Mouse (Mus musculus) forebrain, embryonic 16.5 days (tissue): ENCODE results near the gene Coq7. TPM values are rescaled to one million over a fixed set of nuclear protein-coding genes. Genes with fewer than 3 reads are reported as not detected.

Experiments
- ATAC-seq: fragments of 200-750 bp; cut with Nextera tagmentation; 2 replicates; pipeline ENCODE4 v1.8.0; 2017; ENCODE audit warnings: mild to moderate bottlenecking, moderate library complexity
- H3K27ac ChIP-seq: fragments of 300-500 bp; sonication (generic); 2 replicates; pipeline ENCODE4 v1.5.1; 2014; ENCODE audit warnings: low read length, control low read depth
- H3K27me3 ChIP-seq: fragments of 300-500 bp; sonication (generic); replicated peaks from 2 replicates; pipeline ENCODE4 v1.6.1; 2014; ENCODE audit warnings: low read length; ENCODE audit not compliant: control insufficient read depth, insufficient read depth
- H3K36me3 ChIP-seq: fragments of 300-500 bp; sonication (generic); 2 replicates; pipeline ENCODE4 v1.6.1; 2014; ENCODE audit not compliant: control insufficient read depth, insufficient read depth
- H3K4me1 ChIP-seq: fragments of 300-500 bp; sonication (generic); replicated peaks from 2 replicates; pipeline ENCODE4 v1.6.1; 2014; ENCODE audit warnings: low read length; ENCODE audit not compliant: control insufficient read depth, insufficient read depth
- H3K4me2 ChIP-seq: fragments of 300-500 bp; sonication (generic); 2 replicates; pipeline ENCODE4 v1.6.1; 2014; ENCODE audit warnings: mild to moderate bottlenecking, low read length, control low read depth
- H3K4me3 ChIP-seq: fragments of 300-500 bp; sonication (generic); replicated peaks from 2 replicates; pipeline ENCODE4 v1.5.1; 2014; ENCODE audit warnings: mild to moderate bottlenecking, low read length, control low read depth
- H3K9ac ChIP-seq: fragments of 300-500 bp; sonication (generic); replicated peaks from 2 replicates; pipeline ENCODE4 v1.6.1; 2014; ENCODE audit warnings: low read depth, low read length, control low read depth
- H3K9me3 ChIP-seq: fragments of 300-500 bp; sonication (generic); 2 replicates; pipeline ENCODE4 v1.6.1; 2016; ENCODE audit warnings: low read length; ENCODE audit not compliant: control insufficient read depth
- WGBS: fragments of 180-500 bp; shearing (Covaris S2); extraction: QIAGEN DNeasy Blood & Tissue Kit; methylation state at CpG from one replicate; pipeline ENCODE4 v1.1.7; 2014; 5-methylcytosine and 5-hydroxymethylcytosine counted together
- polyA plus RNA-seq: library from polyadenylated mRNA; unstranded; fragments of >200 nt; fragmentation: Nextera tagmentation; extraction: Ambion mirVana; gene quantifications from 2 replicates; pipeline ENCODE4 v1.2.1, GENCODE M21; 2015

Gene Coq7
- polyA plus RNA-seq, 1 experiment from 2014 or later = 78.2 TPM

- Histone ChIP-seq H3K4me1 (peaks cover 10% of the 10 kb centered on the region; the same call in 1 of the 2 replicates), H3K9me3 (no peaks in the 10 kb centered on the region), H3K27me3 (peaks cover 46% of the 10 kb centered on the region), H3K27ac (no peak overlapping the region), H3K4me3 (no peak overlapping the region), H3K4me2 (no peak overlapping the region), H3K36me3 (no peaks in the 10 kb centered on the region), H3K9ac (no peak overlapping the region)
- no peak for ATAC-seq
- 17% methylated on average over 57 of the region's 57 CpGs for WGBS
Observed at GRCm38 (mm10) chr7:118489706-118490665, 43.2 kb downstream of the Coq7 start.

- Histone ChIP-seq H3K27me3 (peaks cover 39% of the 10 kb centered on the region), H3K9me3 (no peaks in the 10 kb centered on the region), H3K4me2 (no peak overlapping the region), H3K27ac (no peak overlapping the region), H3K4me1 (peaks cover 10% of the 10 kb centered on the region; the same call in 1 of the 2 replicates), H3K9ac (no peak overlapping the region), H3K36me3 (no peaks in the 10 kb centered on the region), H3K4me3 (no peak overlapping the region)
- ATAC-seq = no peak
- WGBS = 24% methylated on average over 8 of the region's 8 CpGs
Observed at GRCm38 (mm10) chr7:118488060-118488664, 45.0 kb downstream of the Coq7 start.

- peaks cover 10% of the 10 kb centered on the region; the same call in 1 of the 2 replicates for H3K4me1 ChIP-seq
- H3K9me3 ChIP-seq = no peaks in the 10 kb centered on the region
- peaks cover 31% of the 10 kb centered on the region for H3K27me3 ChIP-seq
- WGBS = 65% methylated on average over 5 of the region's 5 CpGs
- H3K27ac ChIP-seq = no peak overlapping the region
- ATAC-seq = no peak
- no peak overlapping the region for H3K9ac ChIP-seq
- no peak overlapping the region for H3K4me2 ChIP-seq
- no peaks in the 10 kb centered on the region for H3K36me3 ChIP-seq
- no peak overlapping the region for H3K4me3 ChIP-seq
Observed at GRCm38 (mm10) chr7:118486917-118487316, 46.2 kb downstream of the Coq7 start.

- peaks cover 5% of the 10 kb centered on the region; the same call in 1 of the 2 replicates for H3K27me3 ChIP-seq
- no peaks in the 10 kb centered on the region for H3K4me1 ChIP-seq
- 94% methylated on average over 1 of the region's 1 CpGs for WGBS
- no peak overlapping the region for H3K9ac ChIP-seq
- H3K27ac ChIP-seq = no peak overlapping the region
- no peak overlapping the region for H3K4me2 ChIP-seq
- H3K36me3 ChIP-seq = no peaks in the 10 kb centered on the region
- ATAC-seq = no peak
- H3K9me3 ChIP-seq = no peaks in the 10 kb centered on the region
- no peak overlapping the region for H3K4me3 ChIP-seq
Observed at GRCm38 (mm10) chr7:118483996-118484395, 49.2 kb downstream of the Coq7 start.

- H3K4me1 ChIP-seq = no peaks in the 10 kb centered on the region
- no peak overlapping the region for H3K4me3 ChIP-seq
- H3K36me3 ChIP-seq = no peaks in the 10 kb centered on the region
- ATAC-seq = no peak
- no peak overlapping the region for H3K27ac ChIP-seq
- no peak overlapping the region for H3K4me2 ChIP-seq
- H3K9ac ChIP-seq = no peak overlapping the region
- no peaks in the 10 kb centered on the region for H3K27me3 ChIP-seq
- H3K9me3 ChIP-seq = no peaks in the 10 kb centered on the region
- 87% methylated on average over 2 of the region's 2 CpGs for WGBS
Observed at GRCm38 (mm10) chr7:118482001-118482400, 51.2 kb downstream of the Coq7 start.

GRCm38 (mm10) chr7:118481047-118481810, 51.9 kb downstream of the Coq7 start:
- Histone ChIP-seq H3K27me3 (no peaks in the 10 kb centered on the region), H3K4me1 (no peaks in the 10 kb centered on the region), H3K9me3 (no peaks in the 10 kb centered on the region), H3K27ac (no peak overlapping the region), H3K36me3 (no peaks in the 10 kb centered on the region), H3K9ac (no peak overlapping the region), H3K4me2 (no peak overlapping the region), H3K4me3 (no peak overlapping the region)
- 83% methylated on average over 10 of the region's 10 CpGs for WGBS
- no peak for ATAC-seq

- Histone ChIP-seq H3K27ac (no peak overlapping the region), H3K9ac (no peak overlapping the region), H3K4me1 (no peaks in the 10 kb centered on the region), H3K4me3 (no peak overlapping the region), H3K36me3 (no peaks in the 10 kb centered on the region), H3K9me3 (no peaks in the 10 kb centered on the region), H3K4me2 (no peak overlapping the region), H3K27me3 (no peaks in the 10 kb centered on the region)
- ATAC-seq = no peak
- 84% methylated on average over 9 of the region's 9 CpGs for WGBS
Observed at GRCm38 (mm10) chr7:118480160-118480709, 52.9 kb downstream of the Coq7 start.

GRCm38 (mm10) chr7:118478835-118479312, 54.3 kb downstream of the Coq7 start:
- H3K4me1 ChIP-seq = no peaks in the 10 kb centered on the region

More at GRCm38 (mm10) chr7:118478835-118479312, 54.3 kb downstream of the Coq7 start:
- Histone ChIP-seq H3K27me3 (no peaks in the 10 kb centered on the region), H3K4me3 (no peak overlapping the region), H3K9ac (no peak overlapping the region), H3K36me3 (no peaks in the 10 kb centered on the region), H3K4me2 (no peak overlapping the region), H3K9me3 (no peaks in the 10 kb centered on the region), H3K27ac (no peak overlapping the region)
- WGBS = 57% methylated on average over 3 of the region's 3 CpGs
- no peak for ATAC-seq
